Mouse (Mus musculus) liver, postnatal 0 days (tissue): ENCODE data around the gene Antxrl.

Experiments used
- CTCF ChIP-seq: sonication (generic); IDR thresholded peaks from 2 replicates; pipeline ENCODE4 v1.5.1; 2016; ENCODE audit warnings: antibody characterized with exemption, low read depth
- EP300 ChIP-seq: IDR thresholded peaks from 2 replicates; pipeline ENCODE4 v1.6.1; 2016; ENCODE audit warnings: antibody characterized with exemption, low read depth, mild to moderate bottlenecking

DNA sequence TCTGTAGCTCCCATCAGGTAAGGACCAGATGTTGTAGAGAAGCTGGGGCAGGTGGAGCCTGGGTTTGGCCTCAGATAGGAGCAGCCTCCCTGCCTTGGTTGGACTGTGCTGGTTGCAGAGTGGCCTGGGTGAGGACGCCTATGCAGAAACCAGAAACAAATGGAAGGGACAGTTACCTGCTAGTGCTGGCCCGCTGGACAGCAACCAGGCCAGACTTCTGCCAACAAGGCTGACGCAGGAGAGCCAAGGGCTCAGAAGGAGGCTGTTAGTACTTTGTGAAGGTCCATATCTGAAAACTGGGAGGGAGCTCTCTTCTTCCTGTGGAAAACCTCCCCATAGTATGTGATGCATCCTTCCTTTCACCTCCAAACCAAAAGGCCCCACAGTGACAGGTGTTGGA lies 9.2 kb upstream of the Antxrl start:
- TF ChIP-seq CTCF (no peak), EP300 (no peak)
